Mouse (Mus musculus) stomach, postnatal 0 days (tissue): ENCODE measurements at regions not wholly inside any gene's neighbourhood (a gene's known extent, or its start where the extent isn't known, plus 50 kb on each side); places are given as distances from the start of the nearest gene placed in this dataset.

Experiments
- ATAC-seq: fragments of 200-750 bp; cut with Nextera tagmentation; 2 replicates; pipeline ENCODE4 v1.8.0; 2017; ENCODE audit not compliant: low FRiP score, low TSS enrichment
- DNase-seq: peaks from one replicate; pipeline ENCODE4 v3.0.0-alpha.2; 2016; ENCODE audit warnings: low spot score
- H3K27ac ChIP-seq: fragments of 300-500 bp; sonication (generic); replicated peaks from 2 replicates; pipeline ENCODE4 v1.5.1; 2014; ENCODE audit warnings: mild to moderate bottlenecking, control low read depth
- H3K27me3 ChIP-seq: fragments of 300-500 bp; sonication (generic); 2 replicates; pipeline ENCODE4 v1.6.1; 2014; ENCODE audit warnings: low read length; ENCODE audit not compliant: control insufficient read depth, insufficient read depth
- H3K36me3 ChIP-seq: fragments of 300-500 bp; sonication (generic); 2 replicates; pipeline ENCODE4 v1.6.1; 2014; ENCODE audit warnings: low read length, mixed read lengths; ENCODE audit not compliant: control insufficient read depth, insufficient read depth
- H3K4me1 ChIP-seq: fragments of 300-500 bp; sonication (generic); replicated peaks from 2 replicates; pipeline ENCODE4 v1.6.1; 2014; ENCODE audit warnings: antibody characterized with exemption; ENCODE audit not compliant: control insufficient read depth, insufficient read depth
- H3K4me2 ChIP-seq: fragments of 300-500 bp; sonication (generic); replicated peaks from 2 replicates; pipeline ENCODE4 v1.6.1; 2014; ENCODE audit warnings: low read depth, mild to moderate bottlenecking, control low read depth, moderate library complexity
- H3K4me3 ChIP-seq: fragments of 300-500 bp; sonication (generic); 2 replicates; pipeline ENCODE4 v1.5.1; 2014; ENCODE audit warnings: low read depth, low read length, control low read depth
- H3K9ac ChIP-seq: fragments of 300-500 bp; sonication (generic); 2 replicates; pipeline ENCODE4 v1.6.1; 2014; ENCODE audit warnings: mild to moderate bottlenecking, low read length, control low read depth, mixed read lengths
- H3K9me3 ChIP-seq: fragments of 300-500 bp; sonication (generic); 2 replicates; pipeline ENCODE4 v1.6.1; 2016; ENCODE audit warnings: low read length; ENCODE audit not compliant: control insufficient read depth
- CTCF ChIP-seq: IDR thresholded peaks from 2 replicates; pipeline ENCODE4 v1.5.1; 2016; ENCODE audit warnings: antibody characterized with exemption, low read depth, mild to moderate bottlenecking, moderate library complexity
- EP300 ChIP-seq: optimal IDR thresholded peaks from 2 replicates; pipeline ENCODE3; 2016; ENCODE audit warnings: antibody characterized with exemption
- WGBS: fragments of 180-500 bp; shearing (Covaris S2); extraction: QIAGEN DNeasy Blood & Tissue Kit; methylation state at CpG from one replicate; pipeline ENCODE4 v1.1.7; 2014; 5-methylcytosine and 5-hydroxymethylcytosine counted together

DNA sequence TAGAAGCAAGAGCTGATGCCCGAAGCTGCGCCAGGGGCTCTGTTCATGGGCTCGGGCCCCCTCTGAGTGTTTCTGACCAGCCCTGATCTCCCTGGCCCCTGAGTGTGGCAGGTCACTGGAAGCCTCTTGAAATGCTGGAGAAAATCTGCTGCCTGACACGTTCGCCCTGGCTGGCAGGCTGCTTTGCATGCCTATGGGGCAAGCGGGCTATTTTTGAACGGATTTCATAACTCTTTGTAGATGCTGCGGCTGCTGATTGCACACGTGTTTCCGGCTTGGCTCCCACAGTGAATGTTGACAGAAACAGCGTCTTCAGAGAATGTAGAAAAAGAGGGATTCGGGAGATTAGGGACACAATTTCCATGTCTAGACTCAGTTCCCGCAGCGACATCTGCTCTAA is 201.4 kb upstream of the Egln3 start:
- Histone ChIP-seq H3K9me3 (no peaks in the 10 kb centered on the region), H3K36me3 (no peaks in the 10 kb centered on the region), H3K4me2 (peak overlapping the region; percentile 32), H3K9ac (no peak overlapping the region), H3K27ac (0 out of 2 replicates have a peak overlapping the region, but pooled peaks have one; percentile 24), H3K27me3 (no peaks in the 10 kb centered on the region), H3K4me1 (no peaks in the 10 kb centered on the region), H3K4me3 (no peak overlapping the region)
- 54% methylated on average over 14 of the region's 14 CpGs for WGBS
- TF ChIP-seq EP300 (no peak), CTCF (no peak)
- ATAC-seq (no peak; the same call in 1 of the 2 replicates), DNase-seq (no peak)

DNA sequence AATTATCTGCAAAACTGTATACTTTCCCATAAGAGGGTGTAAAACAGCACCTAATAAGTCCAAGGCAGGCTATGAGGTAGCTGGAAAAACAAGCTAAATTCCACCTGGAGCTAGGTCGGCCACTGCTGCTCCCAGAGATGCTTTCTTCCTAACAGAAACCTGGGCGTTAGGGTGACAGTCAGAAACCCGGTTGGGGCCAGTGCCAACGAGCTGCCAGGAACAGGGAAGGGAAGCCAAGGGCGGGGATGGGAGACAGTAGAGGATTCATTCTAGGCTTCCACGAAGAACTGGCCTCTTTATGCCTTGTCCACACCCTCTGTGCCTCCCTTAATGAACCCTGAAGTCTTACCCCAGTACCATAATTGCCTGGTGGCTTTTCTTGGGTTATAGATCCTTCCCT is 198.9 kb upstream of the Egln3 start:
- DNase-seq = no peak

DNA sequence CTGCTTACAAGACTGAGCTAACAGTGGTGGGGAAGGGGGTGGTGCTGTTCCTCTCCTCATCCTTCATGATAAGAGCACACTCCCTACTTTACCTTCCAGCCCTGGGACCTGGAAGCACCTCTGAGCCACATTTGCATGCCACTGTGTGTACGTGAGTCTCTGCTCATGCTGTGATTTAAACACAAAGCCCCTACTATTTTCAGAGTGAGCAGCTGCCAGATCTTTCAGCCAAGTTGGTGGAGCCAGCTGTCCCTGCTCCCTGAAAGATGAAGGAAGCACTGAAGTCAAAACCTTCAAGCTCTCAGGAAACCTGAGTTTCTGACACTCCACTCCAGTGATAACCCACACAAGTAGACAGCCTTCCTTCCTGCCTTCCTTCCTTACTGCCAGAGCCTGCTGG is 198.0 kb upstream of the Egln3 start:
- no peaks in the 10 kb centered on the region for H3K27me3 ChIP-seq
- 33% methylated on average over 1 of the region's 1 CpGs for WGBS
- no peaks in the 10 kb centered on the region for H3K4me1 ChIP-seq
- TF ChIP-seq EP300 = no peak
- no peak for DNase-seq
- H3K27ac ChIP-seq = no peak overlapping the region
- no peak for ATAC-seq
- no peak overlapping the region for H3K4me3 ChIP-seq
- H3K36me3 ChIP-seq = no peaks in the 10 kb centered on the region
- no peaks in the 10 kb centered on the region for H3K9me3 ChIP-seq
- no peak overlapping the region for H3K9ac ChIP-seq
- H3K4me2 ChIP-seq = no peak overlapping the region

More for the DNA sequence above, 198.9 kb upstream of the Egln3 start:
- Histone ChIP-seq H3K9me3 (no peaks in the 10 kb centered on the region), H3K9ac (no peak overlapping the region), H3K27me3 (no peaks in the 10 kb centered on the region), H3K36me3 (no peaks in the 10 kb centered on the region), H3K4me1 (no peaks in the 10 kb centered on the region), H3K27ac (no peak overlapping the region), H3K4me2 (no peak overlapping the region), H3K4me3 (no peak overlapping the region)
- TF ChIP-seq CTCF (no peak), EP300 (no peak)
- ATAC-seq = no peak
- WGBS = 69% methylated on average over 6 of the region's 6 CpGs

DNA sequence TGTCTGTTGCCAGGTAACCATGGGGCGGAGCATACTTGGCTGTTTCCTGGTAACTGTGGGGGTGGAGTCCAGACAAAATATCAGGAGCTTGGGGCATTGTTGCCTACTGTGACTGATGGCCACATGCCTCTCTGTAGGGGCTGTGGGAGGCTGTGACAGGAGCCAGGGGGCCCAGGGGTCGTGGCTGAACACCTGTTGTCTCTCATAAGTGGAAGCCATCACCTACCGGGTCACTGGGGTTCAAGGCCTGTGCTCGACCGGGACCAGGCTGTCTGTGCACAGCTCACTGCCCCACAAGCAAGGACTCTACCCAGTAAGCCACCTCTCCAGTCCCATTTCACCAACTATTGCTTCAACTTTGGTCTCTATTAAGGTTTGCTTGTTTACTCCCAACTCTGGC is 196.4 kb upstream of the Egln3 start:
- H3K27ac ChIP-seq = no peak overlapping the region
- TF ChIP-seq EP300 (no peak), CTCF (no peak)
- no peaks in the 10 kb centered on the region for H3K4me1 ChIP-seq
- H3K36me3 ChIP-seq = no peaks in the 10 kb centered on the region
- DNase-seq = no peak
- no peaks in the 10 kb centered on the region for H3K9me3 ChIP-seq
- no peaks in the 10 kb centered on the region for H3K27me3 ChIP-seq
- WGBS = 84% methylated on average over 5 of the region's 5 CpGs
- no peak overlapping the region for H3K9ac ChIP-seq
- 0 out of 2 replicates have a peak, but pooled peaks have one; percentile 39 for ATAC-seq
- H3K4me2 ChIP-seq = no peak overlapping the region
- H3K4me3 ChIP-seq = no peak overlapping the region

DNA sequence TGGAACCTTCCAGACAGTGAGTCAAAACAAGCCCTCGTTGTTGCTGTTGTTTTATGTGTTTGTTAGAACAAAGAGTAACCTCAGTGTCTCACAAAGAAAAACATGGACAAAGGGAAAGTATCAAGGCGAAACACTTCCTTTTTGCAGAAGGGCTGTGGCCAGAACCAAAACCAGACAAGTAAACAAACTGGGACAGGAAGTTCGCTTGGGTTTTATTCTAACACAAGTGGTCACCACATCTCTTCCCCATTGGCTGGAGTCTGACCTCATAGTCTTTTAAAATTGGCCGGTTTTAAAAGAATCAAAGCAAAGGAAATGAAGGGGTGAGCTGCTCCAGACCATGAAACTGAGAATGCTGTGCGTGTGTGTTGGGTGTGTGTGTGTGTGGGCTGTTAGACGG is 194.4 kb upstream of the Egln3 start:
- Histone ChIP-seq H3K36me3 (no peaks in the 10 kb centered on the region), H3K9ac (no peak overlapping the region), H3K27ac (no peak overlapping the region), H3K4me3 (no peak overlapping the region), H3K4me2 (no peak overlapping the region), H3K4me1 (no peaks in the 10 kb centered on the region), H3K27me3 (no peaks in the 10 kb centered on the region), H3K9me3 (no peaks in the 10 kb centered on the region)
- ATAC-seq (no peak), DNase-seq (no peak)
- 51% methylated on average over 6 of the region's 6 CpGs for WGBS
- no peak for TF ChIP-seq EP300
- no peak for TF ChIP-seq CTCF

DNA sequence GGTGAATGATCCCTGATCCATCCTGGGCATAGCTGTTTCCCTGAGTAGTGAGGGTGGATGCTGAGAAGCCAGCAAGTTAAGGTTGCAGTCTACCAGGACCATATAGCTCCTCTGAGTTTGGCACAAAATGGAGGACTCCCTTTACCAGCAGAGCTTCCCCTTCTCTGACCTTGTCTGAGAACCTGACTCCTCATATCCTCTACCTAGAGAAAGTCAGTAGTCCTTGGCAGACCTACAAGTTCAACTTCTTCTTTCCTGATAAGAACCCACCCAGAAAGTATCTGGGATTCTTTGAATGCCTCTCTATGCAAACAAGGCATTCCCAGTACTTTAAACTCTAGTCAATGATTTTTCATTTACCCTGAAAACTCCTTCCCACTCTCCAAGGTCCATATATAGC is 193.3 kb upstream of the Egln3 start:
- Histone ChIP-seq H3K27ac (no peak overlapping the region), H3K4me1 (no peaks in the 10 kb centered on the region), H3K9me3 (no peaks in the 10 kb centered on the region), H3K36me3 (no peaks in the 10 kb centered on the region), H3K4me3 (no peak overlapping the region), H3K27me3 (no peaks in the 10 kb centered on the region), H3K4me2 (no peak overlapping the region), H3K9ac (no peak overlapping the region)
- ATAC-seq = no peak
- DNase-seq = no peak
- no peak for TF ChIP-seq EP300
- no peak for TF ChIP-seq CTCF
